Mouse (Mus musculus): ENCODE measurements around the gene Foxf1. TPM values are rescaled to one million over a fixed set of nuclear protein-coding genes. Genes with fewer than 3 reads are reported as not detected.

Gene Foxf1
- polyA plus RNA-seq, 1 experiment from 2014 or later = 129 TPM

DNA sequence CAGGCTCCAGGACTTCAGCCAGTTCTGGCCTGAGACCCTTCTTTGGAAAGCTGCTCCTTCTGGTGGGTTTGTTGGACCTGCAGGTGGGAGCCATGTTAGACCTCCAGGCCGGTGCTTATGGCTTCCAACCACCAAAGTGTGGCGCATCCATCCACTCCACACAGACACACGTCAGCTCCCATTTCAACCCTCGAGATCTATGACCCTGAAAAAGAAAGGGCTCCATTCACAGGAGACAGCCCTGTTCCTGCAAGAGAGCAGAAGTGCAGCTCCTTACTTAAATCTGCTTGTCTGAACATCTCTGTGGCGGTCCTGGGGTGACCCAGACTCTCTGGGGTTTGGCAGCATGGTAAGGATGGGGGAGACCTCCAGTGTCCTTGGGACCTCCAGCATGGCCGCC, 9.3 kb downstream of the Foxf1 start:
- Histone ChIP-seq H3K4me1 (replicated peaks; ENCODE audit: control insufficient read depth, insufficient read depth, low read length) (peaks cover 13% of the 10 kb centered on the region), H3K4me2 (ENCODE audit: low read length) (no peak overlapping the region), H3K27ac (ENCODE audit: low read depth) (no peak overlapping the region), H3K9ac (ENCODE audit: low read length) (no peak overlapping the region), H3K36me3 (ENCODE audit: control insufficient read depth, insufficient read depth, low read length) (peaks cover 29% of the 10 kb centered on the region), H3K9me3 (ENCODE audit: control insufficient read depth, low read length) (no peaks in the 10 kb centered on the region), H3K27me3 (replicated peaks; ENCODE audit: control insufficient read depth, insufficient read depth, low read length) (peaks cover 26% of the 10 kb centered on the region), H3K4me3 (ENCODE audit: low read depth, low read length) (no peak overlapping the region)
- 64% methylated on average over 6 of the region's 6 CpGs for WGBS
- ATAC-seq (replicated peaks; ENCODE audit: low FRiP score, low TSS enrichment, low read depth) (no peak), DNase-seq (ENCODE audit: low spot score) (peak; percentile 55)

DNA sequence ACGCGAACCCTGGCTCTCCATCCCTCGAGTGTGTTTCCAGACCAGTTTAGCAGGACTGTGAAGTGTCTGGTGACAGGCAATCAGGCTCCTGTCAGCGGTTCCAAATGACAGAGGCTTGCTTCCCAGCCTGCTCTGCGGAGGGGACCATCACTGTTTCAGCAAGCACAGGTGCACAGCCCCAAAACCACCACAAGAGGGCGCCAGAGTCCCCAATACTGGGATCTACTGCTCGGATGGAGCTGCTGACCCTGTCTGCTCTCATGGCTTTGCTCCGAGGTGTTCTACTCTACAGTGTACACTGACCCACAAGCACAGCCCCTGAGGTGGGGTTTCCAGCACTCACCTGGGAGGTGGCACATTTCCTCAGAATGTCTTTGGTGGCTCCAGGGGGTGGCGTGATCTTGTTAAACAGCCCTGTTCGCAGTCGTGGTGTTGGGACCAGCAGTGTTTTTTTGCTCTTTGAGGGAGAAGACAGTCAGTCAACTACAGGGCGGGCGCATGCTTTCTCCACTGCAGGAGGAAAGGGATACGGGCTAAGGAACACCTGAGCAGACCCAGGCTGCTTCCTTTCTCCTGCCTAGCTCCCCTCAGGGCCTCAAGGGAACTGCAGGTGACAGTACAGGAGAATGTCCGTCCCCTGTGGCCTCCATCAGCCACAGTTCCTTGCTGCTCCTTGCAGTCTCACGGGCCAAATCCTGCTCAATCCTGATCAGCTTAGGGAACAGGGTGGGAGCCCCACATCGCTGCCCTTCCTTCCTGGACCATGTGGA, 20.0 kb downstream of the Foxf1 start:
- H3K36me3 ChIP-seq (ENCODE audit: control insufficient read depth, insufficient read depth, low read length) = peaks cover 61% of the 10 kb centered on the region

DNA sequence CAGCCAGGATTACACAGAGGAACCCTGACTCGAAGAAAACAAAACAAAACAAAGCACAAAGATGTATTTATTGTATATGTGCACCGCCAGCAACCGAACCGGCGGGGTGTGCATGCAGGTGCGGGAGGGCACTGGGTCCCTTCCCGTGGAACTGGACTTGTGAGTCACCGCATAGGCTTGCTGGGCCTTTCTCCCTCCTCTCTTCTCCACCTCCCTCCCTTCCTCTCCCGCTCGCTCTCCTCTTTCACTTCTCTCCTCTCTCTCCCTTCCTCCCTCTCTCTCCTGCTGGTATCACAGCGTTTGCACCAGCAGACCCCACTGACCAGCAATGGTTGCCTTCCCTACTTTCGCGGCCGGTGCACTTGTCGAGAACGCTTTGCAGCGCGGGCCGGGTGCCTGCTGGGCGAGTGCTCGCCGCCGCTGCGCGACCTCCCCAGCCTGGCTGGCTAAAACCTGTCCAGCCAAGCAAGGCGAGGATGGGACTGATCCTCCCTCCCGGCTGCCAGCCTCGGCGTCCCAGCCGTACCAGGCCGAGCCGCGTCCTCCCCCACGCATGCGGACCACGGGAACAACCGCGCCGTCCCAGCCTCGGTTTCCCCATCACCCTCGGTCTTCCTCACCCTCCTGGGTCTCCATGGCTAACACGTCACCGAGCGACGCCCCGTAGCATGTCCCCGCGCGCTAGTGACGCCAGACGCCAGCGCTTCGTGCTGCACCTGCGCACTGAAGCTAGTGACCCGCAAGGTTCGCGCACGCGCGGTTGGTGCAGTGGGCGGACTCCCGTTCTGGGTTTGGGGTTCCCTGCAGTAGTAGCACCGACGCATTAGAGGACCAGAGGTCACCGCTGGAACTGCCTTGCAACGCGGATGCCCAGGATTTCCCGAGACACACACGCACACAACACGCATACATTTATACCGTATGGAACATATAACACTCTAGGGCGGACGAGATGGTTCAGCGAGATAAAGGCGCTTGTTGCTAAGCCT, 23.8 kb downstream of the Foxf1 start, which contains the start of gene Mthfsd:
Gene Mthfsd, minus strand, starts transcription at position 725 of the 989 bp plus-strand sequence.
- peak; percentile 91 for ATAC-seq (replicated peaks; ENCODE audit: low FRiP score, low TSS enrichment, low read depth)
- peak within 1 kb of the TSS; percentile 75 for H3K4me3 ChIP-seq (ENCODE audit: low read depth, low read length)
- H3K9ac ChIP-seq (ENCODE audit: low read length) = peak within 1 kb of the TSS; percentile 81
- DNase-seq (ENCODE audit: low spot score) = peak; percentile 98
- H3K27ac ChIP-seq (ENCODE audit: low read depth) = peak within 1 kb of the TSS; percentile 77
- peaks cover 24% of the 10 kb centered on the region for H3K36me3 ChIP-seq (ENCODE audit: control insufficient read depth, insufficient read depth, low read length)
- WGBS = 1% methylated on average over 74 of the region's 75 CpGs
- H3K9me3 ChIP-seq (ENCODE audit: control insufficient read depth, low read length) = no peaks in the 10 kb centered on the region
- peak within 1 kb of the TSS; percentile 85 for H3K4me2 ChIP-seq (ENCODE audit: low read length)
- H3K4me1 ChIP-seq (replicated peaks; ENCODE audit: control insufficient read depth, insufficient read depth, low read length) = peaks cover 9% of the 10 kb centered on the region
- no peaks in the 10 kb centered on the region for H3K27me3 ChIP-seq (replicated peaks; ENCODE audit: control insufficient read depth, insufficient read depth, low read length)

More for the DNA sequence above, 20.0 kb downstream of the Foxf1 start:
- 49% methylated on average over 17 of the region's 17 CpGs for WGBS
- no peak overlapping the region for H3K9ac ChIP-seq (ENCODE audit: low read length)
- H3K4me2 ChIP-seq (ENCODE audit: low read length) = no peak overlapping the region
- H3K4me1 ChIP-seq (replicated peaks; ENCODE audit: control insufficient read depth, insufficient read depth, low read length) = peaks cover 9% of the 10 kb centered on the region
- ATAC-seq (replicated peaks; ENCODE audit: low FRiP score, low TSS enrichment, low read depth) (no peak), DNase-seq (ENCODE audit: low spot score) (peak; percentile 93)
- no peak overlapping the region for H3K4me3 ChIP-seq (ENCODE audit: low read depth, low read length)
- H3K27me3 ChIP-seq (replicated peaks; ENCODE audit: control insufficient read depth, insufficient read depth, low read length) = no peaks in the 10 kb centered on the region
- H3K9me3 ChIP-seq (ENCODE audit: control insufficient read depth, low read length) = no peaks in the 10 kb centered on the region
- H3K27ac ChIP-seq (ENCODE audit: low read depth) = no peak overlapping the region

DNA sequence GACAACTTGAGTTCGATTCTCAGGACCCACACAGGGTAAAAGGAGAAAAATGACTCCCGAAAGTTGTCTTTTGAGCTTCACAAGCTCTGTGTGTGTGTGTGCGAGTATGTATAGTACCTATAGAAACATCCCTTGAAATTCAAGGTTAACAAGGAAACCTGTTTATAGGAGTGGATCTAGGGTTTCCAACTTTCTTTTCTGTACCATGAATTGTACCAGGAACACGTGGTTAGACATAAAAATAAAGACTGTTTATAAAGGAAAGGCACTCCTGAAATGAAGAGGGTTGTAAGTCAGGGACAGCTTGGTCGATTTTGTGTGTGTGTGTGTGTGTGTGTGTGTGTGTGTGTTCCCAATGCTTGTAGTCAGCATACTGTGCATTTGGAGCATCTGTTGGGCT, 24.5 kb downstream of the Foxf1 start:
- Histone ChIP-seq H3K36me3 (ENCODE audit: control insufficient read depth, insufficient read depth, low read length) (peaks cover 17% of the 10 kb centered on the region), H3K4me3 (ENCODE audit: low read depth, low read length) (peak overlapping the region; percentile 75), H3K4me2 (ENCODE audit: low read length) (peak overlapping the region; percentile 85), H3K9me3 (ENCODE audit: control insufficient read depth, low read length) (no peaks in the 10 kb centered on the region), H3K9ac (ENCODE audit: low read length) (peak overlapping the region; percentile 45), H3K4me1 (replicated peaks; ENCODE audit: control insufficient read depth, insufficient read depth, low read length) (peaks cover 9% of the 10 kb centered on the region), H3K27ac (ENCODE audit: low read depth) (no peak overlapping the region), H3K27me3 (replicated peaks; ENCODE audit: control insufficient read depth, insufficient read depth, low read length) (peaks cover 3% of the 10 kb centered on the region)
- 12% methylated on average over 5 of the region's 5 CpGs for WGBS
- DNase-seq (ENCODE audit: low spot score) (no peak), ATAC-seq (replicated peaks; ENCODE audit: low FRiP score, low TSS enrichment, low read depth) (no peak)

DNA sequence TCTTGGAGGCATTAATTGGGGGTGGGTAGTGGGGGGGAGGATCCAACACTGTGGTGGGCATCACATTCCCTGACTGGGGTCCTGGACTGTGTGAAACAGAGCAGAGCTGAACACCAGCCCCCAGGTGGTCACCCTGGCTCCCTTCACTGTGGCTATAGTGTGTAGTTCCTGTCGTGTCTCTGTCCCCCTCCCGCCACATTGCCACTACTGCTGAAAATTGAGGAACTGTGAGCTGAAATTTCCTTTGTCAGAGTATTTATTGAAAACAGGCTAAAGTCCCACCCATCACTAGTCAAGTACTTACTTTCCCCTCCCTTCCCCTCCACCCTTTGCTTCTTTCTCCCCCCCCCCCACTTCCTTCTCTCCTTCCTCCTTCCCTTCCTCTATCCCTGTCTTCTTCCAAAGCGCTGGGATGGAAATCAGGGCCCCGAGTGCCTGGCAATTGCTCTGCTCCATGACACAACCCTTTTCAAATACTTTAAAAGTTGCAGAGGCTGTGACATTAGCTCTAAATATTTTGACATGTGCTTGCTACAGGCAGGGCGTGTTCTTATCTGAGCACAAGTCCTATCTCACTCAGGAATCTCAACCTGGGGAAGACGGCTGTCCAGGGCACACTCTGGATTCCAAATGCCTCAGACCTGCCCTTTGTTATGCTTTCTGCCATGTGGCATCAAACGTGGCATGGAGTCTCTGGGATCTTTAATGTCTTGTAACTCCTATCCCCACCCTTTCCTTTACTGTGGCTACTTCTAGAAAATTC, 27.1 kb downstream of the Foxf1 start:
- WGBS = 29% methylated on average over 7 of the region's 7 CpGs
- H3K36me3 ChIP-seq (ENCODE audit: control insufficient read depth, insufficient read depth, low read length) = no peaks in the 10 kb centered on the region
- no peak overlapping the region for H3K4me3 ChIP-seq (ENCODE audit: low read depth, low read length)
- H3K4me2 ChIP-seq (ENCODE audit: low read length) = no peak overlapping the region
- H3K27ac ChIP-seq (ENCODE audit: low read depth) = no peak overlapping the region
- ATAC-seq (replicated peaks; ENCODE audit: low FRiP score, low TSS enrichment, low read depth) = no peak
- H3K27me3 ChIP-seq (replicated peaks; ENCODE audit: control insufficient read depth, insufficient read depth, low read length) = peaks cover 28% of the 10 kb centered on the region
- H3K9me3 ChIP-seq (ENCODE audit: control insufficient read depth, low read length) = no peaks in the 10 kb centered on the region
- peaks cover 10% of the 10 kb centered on the region for H3K4me1 ChIP-seq (replicated peaks; ENCODE audit: control insufficient read depth, insufficient read depth, low read length)
- DNase-seq (ENCODE audit: low spot score) = no peak
- no peak overlapping the region for H3K9ac ChIP-seq (ENCODE audit: low read length)

DNA sequence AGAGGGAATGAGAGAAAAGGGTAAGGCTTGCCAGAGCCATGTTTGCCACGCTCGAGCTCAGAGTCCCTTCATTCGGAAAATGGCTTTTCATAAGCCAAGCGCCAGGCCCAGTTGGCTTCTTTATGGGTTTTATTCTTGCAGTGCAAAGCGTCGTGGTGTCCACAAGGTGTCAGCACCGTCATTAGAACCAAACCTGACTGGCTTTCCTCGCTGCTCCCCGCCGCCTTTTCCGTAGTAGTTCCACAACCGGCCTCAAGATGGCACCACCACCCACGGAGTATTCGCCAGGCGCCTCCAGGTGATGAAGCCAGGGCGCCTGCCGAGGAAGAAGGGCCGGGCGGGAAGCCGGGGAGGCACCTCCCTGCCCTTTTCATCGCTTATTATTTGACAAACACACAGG, 29.1 kb downstream of the Foxf1 start:
- no peak overlapping the region for H3K27ac ChIP-seq (ENCODE audit: low read depth)
- ATAC-seq (replicated peaks; ENCODE audit: low FRiP score, low TSS enrichment, low read depth) (no peak; the same call in 1 of the 2 replicates), DNase-seq (ENCODE audit: low spot score) (peak; percentile 100)
- peaks cover 47% of the 10 kb centered on the region for H3K27me3 ChIP-seq (replicated peaks; ENCODE audit: control insufficient read depth, insufficient read depth, low read length)
- H3K9ac ChIP-seq (ENCODE audit: low read length) = no peak overlapping the region
- H3K9me3 ChIP-seq (ENCODE audit: control insufficient read depth, low read length) = peaks cover 5% of the 10 kb centered on the region; the same call in 1 of the 2 replicates
- H3K4me2 ChIP-seq (ENCODE audit: low read length) = no peak overlapping the region; the same call in 1 of the 2 replicates
- WGBS = 1% methylated on average over 21 of the region's 21 CpGs
- H3K4me1 ChIP-seq (replicated peaks; ENCODE audit: control insufficient read depth, insufficient read depth, low read length) = peaks cover 15% of the 10 kb centered on the region
- H3K4me3 ChIP-seq (ENCODE audit: low read depth, low read length) = no peak overlapping the region
- no peaks in the 10 kb centered on the region for H3K36me3 ChIP-seq (ENCODE audit: control insufficient read depth, insufficient read depth, low read length)

DNA sequence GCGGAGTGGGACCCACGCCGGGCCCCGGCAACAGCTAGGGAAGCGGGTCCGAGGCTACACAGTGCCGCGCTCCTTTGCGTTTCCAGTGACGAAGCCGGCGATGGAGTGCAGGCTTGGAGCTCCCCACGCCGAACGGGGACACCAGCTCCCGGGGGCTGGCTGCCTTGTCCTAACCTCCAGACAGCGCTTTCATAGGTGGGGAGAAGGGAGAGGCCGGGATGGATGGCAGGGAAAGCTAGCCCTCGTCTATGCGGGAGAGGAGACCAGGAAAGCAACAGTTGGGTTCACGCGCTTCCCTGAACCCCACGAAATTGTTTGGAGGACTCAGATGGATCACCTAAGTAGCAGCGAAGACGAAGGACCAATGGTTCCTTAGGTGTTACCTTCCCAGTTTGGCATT, 30.9 kb downstream of the Foxf1 start:
- H3K27ac ChIP-seq (ENCODE audit: low read depth) = no peak overlapping the region
- H3K4me3 ChIP-seq (ENCODE audit: low read depth, low read length) = no peak overlapping the region
- DNase-seq (ENCODE audit: low spot score) (peak; percentile 59), ATAC-seq (replicated peaks; ENCODE audit: low FRiP score, low TSS enrichment, low read depth) (no peak)
- H3K9ac ChIP-seq (ENCODE audit: low read length) = no peak overlapping the region
- WGBS = 1% methylated on average over 25 of the region's 25 CpGs
- H3K4me2 ChIP-seq (ENCODE audit: low read length) = no peak overlapping the region
- H3K9me3 ChIP-seq (ENCODE audit: control insufficient read depth, low read length) = peaks cover 5% of the 10 kb centered on the region; the same call in 1 of the 2 replicates
- peaks cover 15% of the 10 kb centered on the region for H3K4me1 ChIP-seq (replicated peaks; ENCODE audit: control insufficient read depth, insufficient read depth, low read length)
- peaks cover 66% of the 10 kb centered on the region for H3K27me3 ChIP-seq (replicated peaks; ENCODE audit: control insufficient read depth, insufficient read depth, low read length)
- no peaks in the 10 kb centered on the region for H3K36me3 ChIP-seq (ENCODE audit: control insufficient read depth, insufficient read depth, low read length)

DNA sequence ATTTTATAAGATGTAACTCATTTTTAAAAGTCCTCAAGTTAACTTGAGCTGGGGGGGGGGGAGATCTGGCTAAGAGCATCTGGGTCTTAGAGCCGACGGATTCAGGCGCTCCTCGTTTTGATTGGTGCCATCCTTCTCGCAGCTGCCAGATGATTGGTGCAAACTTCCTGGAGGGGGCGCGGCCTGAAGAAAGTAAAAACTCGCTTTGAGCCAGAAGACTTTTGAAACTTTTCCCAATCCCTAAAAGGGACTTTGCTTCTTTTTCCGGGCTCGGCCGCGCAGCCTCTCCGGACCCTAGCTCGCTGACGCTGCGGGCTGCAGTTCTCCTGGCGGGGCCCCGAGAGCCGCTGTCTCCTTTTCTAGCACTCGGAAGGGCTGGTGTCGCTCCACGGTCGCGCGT, 31.8 kb downstream of the Foxf1 start, which contains the start of gene Foxc2:
Gene Foxc2, plus strand, starts transcription at position 224 of the 400 bp plus-strand sequence.
- H3K9ac ChIP-seq (ENCODE audit: low read length) = peak within 1 kb of the TSS; percentile 27
- DNase-seq (ENCODE audit: low spot score) (peak; percentile 85), ATAC-seq (replicated peaks; ENCODE audit: low FRiP score, low TSS enrichment, low read depth) (peak; percentile 49; the same call in 1 of the 2 replicates)
- H3K27ac ChIP-seq (ENCODE audit: low read depth) = no peak within 1 kb of the TSS
- WGBS = under 1% methylated on average over 25 of the region's 25 CpGs
- peak within 1 kb of the TSS; percentile 46 for H3K4me3 ChIP-seq (ENCODE audit: low read depth, low read length)
- peaks cover 15% of the 10 kb centered on the region for H3K4me1 ChIP-seq (replicated peaks; ENCODE audit: control insufficient read depth, insufficient read depth, low read length)
- peak within 1 kb of the TSS; percentile 91 for H3K4me2 ChIP-seq (ENCODE audit: low read length)
- peaks cover 5% of the 10 kb centered on the region; the same call in 1 of the 2 replicates for H3K9me3 ChIP-seq (ENCODE audit: control insufficient read depth, low read length)
- no peaks in the 10 kb centered on the region for H3K36me3 ChIP-seq (ENCODE audit: control insufficient read depth, insufficient read depth, low read length)
- peaks cover 74% of the 10 kb centered on the region for H3K27me3 ChIP-seq (replicated peaks; ENCODE audit: control insufficient read depth, insufficient read depth, low read length)
